Mouse (Mus musculus) limb, embryonic 11.5 days (tissue): Measurements from ENCODE around the gene AI597479. TPM values are rescaled to one million over a fixed set of nuclear protein-coding genes. Genes with fewer than 3 reads are reported as not detected.

Experiments
- ATAC-seq: fragments of 200-750 bp; cut with Nextera tagmentation; 2 replicates; pipeline ENCODE4 v1.8.0; 2017; ENCODE audit warnings: low read depth; ENCODE audit not compliant: insufficient number of reproducible peaks, low FRiP score, low TSS enrichment
- DNase-seq: peaks from one replicate; pipeline ENCODE4 v3.0.0-alpha.2; 2015; ENCODE audit warnings: low spot score
- H3K27ac ChIP-seq: fragments of 300-500 bp; sonication (generic); replicated peaks from 2 replicates; pipeline ENCODE4 v1.5.1; 2014; ENCODE audit warnings: low read depth, mild to moderate bottlenecking, low read length
- H3K27me3 ChIP-seq: fragments of 300-500 bp; sonication (generic); 2 replicates; pipeline ENCODE4 v1.6.1; 2014; ENCODE audit warnings: mild to moderate bottlenecking, low read length, mixed read lengths; ENCODE audit not compliant: control insufficient read depth, insufficient read depth
- H3K36me3 ChIP-seq: fragments of 300-500 bp; sonication (generic); 2 replicates; pipeline ENCODE4 v1.6.1; 2014; ENCODE audit warnings: mild to moderate bottlenecking, low read length, moderate library complexity, mixed read lengths; ENCODE audit not compliant: control insufficient read depth, insufficient read depth
- H3K4me1 ChIP-seq: fragments of 300-500 bp; sonication (generic); 2 replicates; pipeline ENCODE4 v1.6.1; 2014; ENCODE audit warnings: low read length, mixed read lengths; ENCODE audit not compliant: control insufficient read depth, insufficient read depth
- H3K4me2 ChIP-seq: fragments of 300-500 bp; sonication (generic); 2 replicates; pipeline ENCODE4 v1.6.1; 2014; ENCODE audit warnings: low read depth, mild to moderate bottlenecking, moderate library complexity; ENCODE audit not compliant: severe bottlenecking
- H3K4me3 ChIP-seq: fragments of 300-500 bp; sonication (generic); 2 replicates; pipeline ENCODE4 v1.5.1; 2014; ENCODE audit warnings: low read depth, low read length
- H3K9ac ChIP-seq: fragments of 300-500 bp; sonication (generic); 2 replicates; pipeline ENCODE4 v1.6.1; 2014; ENCODE audit warnings: mild to moderate bottlenecking, low read length
- H3K9me3 ChIP-seq: fragments of 300-500 bp; sonication (generic); 2 replicates; pipeline ENCODE4 v1.6.1; 2016; ENCODE audit warnings: low read length; ENCODE audit not compliant: control insufficient read depth
- WGBS: fragments of 180-500 bp; shearing (Covaris S2); extraction: QIAGEN DNeasy Blood & Tissue Kit; methylation state at CpG from one replicate; pipeline ENCODE4 v1.1.7; 2014; 5-methylcytosine and 5-hydroxymethylcytosine counted together
- polyA plus RNA-seq: library from polyadenylated mRNA; unstranded; fragments of >200 nt; fragmentation: Nextera tagmentation; extraction: Ambion mirVana; gene quantifications from 2 replicates; pipeline ENCODE4 v1.2.1, GENCODE M21; 2014

Gene AI597479
- polyA plus RNA-seq, 1 experiment from 2014 or later: 37.5 TPM

DNA sequence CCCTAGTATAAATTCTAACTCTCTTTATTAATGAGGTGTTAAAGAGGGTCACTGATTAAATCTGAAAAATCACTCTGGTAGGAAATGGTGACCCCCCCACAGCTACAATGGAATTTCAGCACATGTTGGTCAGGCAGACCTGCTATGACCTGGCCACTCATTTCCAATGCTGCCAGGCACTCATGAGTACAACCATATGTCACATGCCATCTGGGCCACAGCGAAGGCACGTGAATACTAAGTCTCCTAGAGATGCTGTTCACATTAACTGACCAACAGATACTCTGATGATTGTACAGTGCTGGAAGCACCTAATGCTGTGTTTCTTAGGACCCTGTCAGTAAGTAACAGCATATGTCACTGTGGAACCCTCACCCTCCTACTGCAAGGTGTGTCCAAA is 23.7 kb upstream of the AI597479 start:
- Histone ChIP-seq H3K36me3 (0 out of 2 replicates have a peak, but pooled peaks cover 2% of the 10 kb centered on the region), H3K9ac (no peak overlapping the region)
- DNase-seq: no peak

DNA sequence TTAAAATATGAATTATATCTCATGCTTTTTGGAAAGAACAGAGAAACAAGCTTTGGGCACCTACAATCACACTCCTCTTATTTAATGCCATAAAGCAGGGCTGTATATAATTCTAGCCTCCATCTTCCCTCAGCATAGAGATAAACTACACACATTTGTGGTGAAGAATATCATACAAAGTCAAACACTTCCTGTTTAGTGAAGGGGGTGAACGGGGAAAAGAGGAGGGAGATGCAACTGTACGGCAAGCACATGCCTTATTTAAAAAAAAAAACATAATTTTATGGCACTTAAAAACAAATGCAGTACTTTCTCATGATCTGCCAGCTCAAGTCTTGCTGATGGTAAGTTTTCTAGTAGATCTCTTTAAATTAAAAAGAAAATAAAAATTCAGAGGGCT is 20.4 kb upstream of the AI597479 start:
- H3K9me3 ChIP-seq: no peaks in the 10 kb centered on the region
- no peaks in the 10 kb centered on the region for H3K4me1 ChIP-seq
- WGBS: 96% methylated on average over 2 of the region's 2 CpGs
- H3K27ac ChIP-seq: no peak overlapping the region
- DNase-seq (no peak), ATAC-seq (no peak)
- no peaks in the 10 kb centered on the region for H3K27me3 ChIP-seq
- H3K9ac ChIP-seq: no peak overlapping the region
- 0 out of 2 replicates have a peak, but pooled peaks cover 2% of the 10 kb centered on the region for H3K36me3 ChIP-seq
- H3K4me2 ChIP-seq: no peak overlapping the region
- no peak overlapping the region for H3K4me3 ChIP-seq

More for the DNA sequence above, 23.7 kb upstream of the AI597479 start:
- Histone ChIP-seq H3K9me3 (no peaks in the 10 kb centered on the region), H3K4me3 (no peak overlapping the region), H3K4me2 (no peak overlapping the region), H3K27ac (no peak overlapping the region), H3K4me1 (no peaks in the 10 kb centered on the region), H3K27me3 (no peaks in the 10 kb centered on the region)
- no peak for ATAC-seq
- 88% methylated on average over 2 of the region's 2 CpGs for WGBS

DNA sequence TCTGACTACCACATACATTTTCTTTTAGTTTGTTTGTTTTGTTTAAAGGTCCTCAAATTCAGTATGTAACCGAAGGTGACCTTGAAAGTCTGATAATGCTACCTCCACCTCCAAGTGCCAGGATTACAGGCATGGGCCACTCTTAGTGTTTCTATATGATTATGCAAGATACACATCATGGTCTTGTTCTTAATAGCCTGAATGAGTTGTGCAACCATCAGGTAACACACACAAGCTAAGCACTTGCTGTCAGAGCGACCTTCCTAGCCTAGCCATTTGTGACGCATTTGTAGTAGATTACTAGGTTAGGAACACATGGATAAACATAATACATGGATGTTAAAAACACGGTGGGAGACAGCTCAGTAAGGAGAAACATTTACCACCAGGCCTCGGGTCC is 15.6 kb upstream of the AI597479 start:
- Histone ChIP-seq H3K27ac (no peak overlapping the region), H3K9me3 (no peaks in the 10 kb centered on the region), H3K4me3 (no peak overlapping the region), H3K4me1 (no peaks in the 10 kb centered on the region), H3K4me2 (no peak overlapping the region), H3K27me3 (no peaks in the 10 kb centered on the region), H3K36me3 (peaks cover 4% of the 10 kb centered on the region; the same call in 1 of the 2 replicates), H3K9ac (no peak overlapping the region)
- DNase-seq (no peak), ATAC-seq (no peak)
- WGBS: 90% methylated on average over 5 of the region's 5 CpGs

DNA sequence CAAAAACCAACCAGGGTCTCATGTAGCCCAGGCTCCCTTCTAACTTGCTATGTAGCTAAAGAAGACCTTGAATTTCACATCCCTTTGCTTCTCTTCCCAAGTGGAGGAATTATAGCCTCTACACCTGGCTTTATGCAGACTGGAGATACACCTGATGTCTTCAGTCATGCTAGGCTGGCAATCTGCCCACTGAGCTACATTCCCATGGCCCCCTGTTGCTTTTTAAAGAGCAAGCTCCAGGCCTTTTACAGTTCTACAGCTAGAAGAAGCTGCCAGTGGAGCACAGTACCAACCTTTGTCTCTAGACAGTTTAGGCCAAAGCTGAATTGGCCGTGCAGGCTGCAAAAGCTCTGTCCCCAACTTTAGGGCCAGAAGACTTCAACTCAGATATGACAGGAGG is 8.1 kb upstream of the AI597479 start:
- H3K4me2 ChIP-seq: no peak overlapping the region
- no peaks in the 10 kb centered on the region for H3K27me3 ChIP-seq
- no peaks in the 10 kb centered on the region for H3K9me3 ChIP-seq
- H3K36me3 ChIP-seq: no peaks in the 10 kb centered on the region
- DNase-seq: no peak
- ATAC-seq: no peak
- H3K4me1 ChIP-seq: peaks cover 4% of the 10 kb centered on the region; the same call in 1 of the 2 replicates
- no peak overlapping the region for H3K4me3 ChIP-seq
- 80% methylated on average over 1 of the region's 1 CpGs for WGBS
- H3K27ac ChIP-seq: no peak overlapping the region
- H3K9ac ChIP-seq: no peak overlapping the region

DNA sequence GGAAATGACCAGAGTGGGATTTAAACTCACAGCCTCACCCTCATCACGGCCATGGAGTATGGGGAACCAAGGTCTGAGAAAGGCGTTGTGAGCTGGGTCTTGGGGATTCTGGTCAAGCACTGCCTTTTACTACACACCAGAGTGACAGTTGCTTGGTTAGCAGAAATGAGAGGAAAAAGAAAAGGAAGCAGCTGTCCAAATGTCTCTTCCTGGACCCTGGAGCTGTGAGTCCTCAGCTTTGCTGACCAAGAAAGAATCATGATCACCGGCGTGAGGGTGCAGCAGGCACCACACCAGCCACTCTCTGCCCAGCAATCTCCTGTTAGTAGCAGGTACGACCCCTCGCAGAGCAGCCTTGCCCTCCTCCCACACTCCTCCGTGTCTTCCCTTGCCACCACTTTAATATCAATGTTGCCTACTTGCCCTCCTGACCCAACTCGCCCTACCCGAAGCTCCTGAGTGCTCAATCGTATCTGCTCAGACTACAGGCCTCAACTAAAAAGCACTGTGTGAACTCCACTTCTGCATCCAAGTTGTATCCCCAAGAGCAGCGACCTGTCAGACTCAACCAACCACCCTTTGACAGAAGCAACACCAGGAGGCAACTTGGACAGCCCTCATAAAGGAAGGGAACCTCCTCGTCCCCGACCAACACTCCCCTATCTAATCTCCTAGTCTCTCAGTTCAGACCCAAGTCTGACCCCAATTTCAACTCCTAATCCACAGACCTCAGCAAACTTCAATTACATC is 7.0 kb upstream of the AI597479 start:
- Histone ChIP-seq H3K36me3 (no peaks in the 10 kb centered on the region), H3K27me3 (no peaks in the 10 kb centered on the region), H3K4me2 (peak overlapping the region; percentile 91), H3K9ac (peak overlapping the region; percentile 82), H3K4me1 (peaks cover 4% of the 10 kb centered on the region; the same call in 1 of the 2 replicates), H3K9me3 (no peaks in the 10 kb centered on the region), H3K4me3 (peak overlapping the region; percentile 70), H3K27ac (no peak overlapping the region)
- DNase-seq (peak; percentile 22), ATAC-seq (no peak; the same call in 1 of the 2 replicates)
- 49% methylated on average over 13 of the region's 13 CpGs for WGBS

DNA sequence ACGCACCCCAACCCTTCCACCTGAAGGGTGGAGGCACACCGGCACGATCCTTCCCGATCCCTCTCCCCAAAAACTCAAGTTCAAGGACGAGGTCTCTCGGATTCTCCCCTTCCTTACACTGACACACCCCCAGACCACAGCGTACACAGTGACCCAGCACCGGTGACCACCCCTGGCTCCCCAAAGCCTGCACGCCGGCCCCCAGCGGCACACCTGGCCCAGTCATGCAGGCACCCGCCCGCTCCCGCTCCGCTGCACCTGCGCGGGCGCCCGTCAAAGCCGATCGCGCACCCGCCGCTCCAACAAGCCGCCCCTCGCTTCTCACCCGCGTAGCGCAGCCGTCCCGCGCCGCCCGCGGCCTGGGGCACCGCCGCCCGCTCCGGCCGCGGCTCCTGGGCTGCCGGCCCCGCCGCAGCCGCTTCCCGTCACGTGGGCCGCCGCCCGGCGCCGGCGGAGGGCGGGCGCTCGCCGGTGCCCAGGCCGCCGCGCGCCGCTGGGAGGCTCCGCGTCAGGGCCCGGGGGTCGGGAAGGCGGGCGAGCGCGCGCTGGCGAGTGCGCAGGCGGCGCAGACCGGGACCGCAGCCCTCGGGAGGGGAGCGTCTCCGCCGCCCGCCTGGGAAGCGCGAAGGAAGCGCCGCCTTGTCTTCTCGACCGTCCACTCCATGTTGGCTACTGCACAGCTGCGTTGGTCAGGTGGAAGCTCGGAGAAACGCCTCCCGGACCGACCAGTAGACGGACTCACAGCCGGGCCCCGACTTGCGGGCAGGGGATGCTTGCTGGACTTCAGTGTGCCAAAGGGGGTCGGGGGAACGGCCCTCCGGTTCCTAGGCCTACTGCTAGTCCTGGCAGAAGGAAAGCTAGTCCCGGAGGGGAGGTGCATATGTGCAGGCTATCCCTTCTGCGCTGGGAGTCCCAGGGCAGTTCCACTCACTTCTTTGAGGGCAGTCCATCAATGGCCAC is 6.2 kb upstream of the AI597479 start:
- Histone ChIP-seq H3K9ac (peak overlapping the region; percentile 82), H3K9me3 (no peaks in the 10 kb centered on the region), H3K36me3 (no peaks in the 10 kb centered on the region), H3K4me3 (peak overlapping the region; percentile 70), H3K27ac (0 out of 2 replicates have a peak overlapping the region, but pooled peaks have one; percentile 45), H3K27me3 (no peaks in the 10 kb centered on the region), H3K4me2 (peak overlapping the region; percentile 91), H3K4me1 (peaks cover 4% of the 10 kb centered on the region; the same call in 1 of the 2 replicates)
- peak; percentile 81 for ATAC-seq
- under 1% methylated on average over 87 of the region's 102 CpGs for WGBS
- peak; percentile 75 for DNase-seq

DNA sequence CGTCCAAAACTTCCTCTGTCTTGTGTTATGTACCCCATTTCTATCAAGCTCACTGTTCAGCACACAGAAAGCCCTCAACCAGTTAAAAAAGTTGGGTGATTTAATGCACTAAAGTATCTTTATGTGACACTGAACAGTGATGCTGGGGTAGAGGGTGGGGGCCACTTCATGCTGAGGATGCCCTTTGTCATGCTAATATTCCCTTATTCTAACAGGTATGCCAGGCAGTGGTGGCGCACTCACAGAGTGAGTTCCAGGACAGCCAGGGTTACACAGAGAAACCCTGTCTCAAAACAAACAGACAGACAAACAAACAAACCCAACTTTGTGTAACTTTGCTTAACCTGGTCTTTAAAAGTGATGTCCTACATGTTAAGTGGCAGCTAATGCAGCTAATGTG is 4.3 kb upstream of the AI597479 start:
- Histone ChIP-seq H3K9ac (no peak overlapping the region), H3K27ac (no peak overlapping the region), H3K4me3 (no peak overlapping the region), H3K9me3 (no peaks in the 10 kb centered on the region), H3K27me3 (no peaks in the 10 kb centered on the region), H3K36me3 (no peaks in the 10 kb centered on the region), H3K4me1 (peaks cover 4% of the 10 kb centered on the region; the same call in 1 of the 2 replicates), H3K4me2 (no peak overlapping the region)
- 88% methylated on average over 2 of the region's 2 CpGs for WGBS
- ATAC-seq (no peak), DNase-seq (no peak)

DNA sequence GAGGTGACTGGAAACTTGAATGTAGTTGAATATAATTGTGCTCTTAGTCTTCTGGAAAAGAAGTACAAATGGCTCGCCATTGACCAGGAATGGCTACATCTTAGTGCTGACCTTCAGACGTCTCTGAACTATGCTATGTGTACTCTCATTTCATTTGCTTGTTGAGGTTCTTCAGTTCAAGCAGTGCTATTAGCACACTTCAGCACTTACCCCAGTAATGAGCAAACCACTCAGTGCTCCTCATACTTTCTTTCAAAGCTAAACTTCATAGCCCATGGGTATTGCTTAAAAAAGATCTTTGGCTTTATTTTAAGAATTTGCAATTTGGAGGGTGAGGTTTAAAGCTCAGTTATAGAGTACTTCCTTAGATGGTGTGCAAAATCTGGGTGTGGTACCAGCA is 10.2 kb downstream of the AI597479 start:
- Histone ChIP-seq H3K36me3 (0 out of 2 replicates have a peak, but pooled peaks cover 2% of the 10 kb centered on the region), H3K27ac (no peak overlapping the region), H3K4me1 (no peaks in the 10 kb centered on the region)

More for the DNA sequence above, 10.2 kb downstream of the AI597479 start:
- Histone ChIP-seq H3K4me2 (no peak overlapping the region), H3K4me3 (no peak overlapping the region), H3K9ac (no peak overlapping the region), H3K9me3 (no peaks in the 10 kb centered on the region), H3K27me3 (no peaks in the 10 kb centered on the region)
- DNase-seq (no peak), ATAC-seq (no peak)
- WGBS: 84% methylated on average over 2 of the region's 2 CpGs
